ENCODE assay signal across 9 mouse cellular contexts in the genomic region with DNA sequence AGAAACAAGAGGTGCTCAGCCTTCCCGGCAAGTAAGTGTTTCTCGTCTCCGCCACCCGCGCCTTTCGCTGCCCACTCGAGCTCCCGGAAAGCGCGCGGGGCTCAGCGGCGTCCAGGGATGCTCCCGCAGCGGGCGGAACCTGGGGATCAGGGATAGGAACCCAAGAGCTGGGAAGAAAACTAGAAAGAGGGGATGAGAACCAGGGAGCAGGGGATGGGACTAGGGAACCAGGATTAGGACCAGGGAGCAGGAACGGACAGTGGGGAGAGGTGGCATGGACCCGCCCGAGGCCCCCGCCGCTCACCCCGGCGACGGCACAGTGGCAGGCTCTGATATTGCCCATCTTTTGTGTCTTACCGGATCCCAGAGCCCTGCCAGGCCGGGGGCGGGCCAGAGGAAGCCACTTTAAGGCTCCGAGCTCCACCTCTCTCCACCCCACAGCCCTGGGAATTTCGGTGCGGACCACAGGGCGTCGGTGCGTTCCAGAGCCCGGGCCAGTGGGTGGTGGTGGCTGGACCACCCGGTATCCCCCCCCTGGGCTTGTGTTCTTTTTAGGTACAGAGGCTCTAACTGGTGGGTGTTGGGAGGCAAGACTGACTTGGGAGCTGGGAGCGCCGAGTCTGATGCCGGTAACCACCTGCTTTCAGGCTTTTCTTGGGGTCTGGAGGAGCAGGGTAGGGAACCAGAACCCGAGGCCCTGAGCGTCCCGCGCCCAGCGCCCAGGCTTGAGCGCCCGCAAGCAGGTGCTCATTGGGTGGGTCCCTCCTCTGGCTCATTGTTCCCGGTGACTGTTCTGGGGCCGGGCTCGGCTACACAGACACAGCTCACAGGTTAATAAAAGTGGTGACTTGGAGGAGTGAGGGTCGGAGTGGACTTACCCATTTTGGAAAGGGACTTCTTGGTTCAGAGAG. TPM values are rescaled to one million over a fixed set of nuclear protein-coding genes. Genes with fewer than 3 reads are reported as not detected.
DNase-seq lines count a peak whose midpoint lies in the region; ATAC-seq and TF ChIP-seq lines count a peak whose summit lies in the region.
"Had no signal": no experiment of that assay in that cellular context is flagged by ENCODE, and none has a peak within 500 bp of the region (broad histone marks: within the 10 kb centered on the region; RNA-seq: fewer than 3 reads in every experiment).

No protein-coding gene starts in this region.

- peak overlapping the region; percentile 51 for H3K4me3 ChIP-seq in lung, embryonic 15.5 days
- H3K4me3 ChIP-seq in thymus, adult 2 months (ENCODE audit: control insufficient read depth, insufficient read depth, low read length): no peak overlapping the region

- DNase-seq in heart, adult 11 months: peak; percentile 87
- DNase-seq in heart, adult 9 months (ENCODE audit: low spot score in 2 of 2): no peak
- DNase-seq in cerebellum, postnatal 14 days: peak; percentile 43 to 50
- peak; percentile 30 to 32 for DNase-seq in frontal cortex, postnatal 25 days (ENCODE audit: low spot score in 2 of 2)
- DNase-seq in layer of hippocampus, postnatal 10 days (ENCODE audit: low spot score in 2 of 2): peak; percentile 53 to 70
- DNase-seq in right cerebral cortex, adult 2 months (ENCODE audit: low spot score in 2 of 2): peak; percentile 53 to 54
- no peak for DNase-seq in thymus, adult 2 months

- no peaks in the 10 kb centered on the region for H3K36me3 ChIP-seq in lung, embryonic 15.5 days
- H3K36me3 ChIP-seq in thymus, adult 2 months (ENCODE audit: control insufficient read depth, insufficient read depth, low read length): no peaks in the 10 kb centered on the region
- H3K36me3 ChIP-seq: G1E had no signal

- peak overlapping the region; percentile 35; the same call in 1 of the 2 replicates for H3K9ac ChIP-seq in lung, embryonic 15.5 days

- H3K4me2 ChIP-seq in lung, embryonic 15.5 days: peak overlapping the region; percentile 98

- peak; percentile 80 for ATAC-seq in lung, embryonic 15.5 days (ENCODE audit: borderline replicate concordance, extremely low read depth, low FRiP score, low TSS enrichment)

- no peak overlapping the region for H3K27ac ChIP-seq in lung, embryonic 15.5 days
- H3K27ac ChIP-seq in thymus, adult 2 months (ENCODE audit: control insufficient read depth, insufficient read depth, low read length): no peak overlapping the region

- 2% methylated on average over 49 of the region's 49 CpGs for WGBS in lung, embryonic 15.5 days
- whole genome bisulfite sequencing in thymus, adult 2 months: 8% methylated on average over 49 of the region's 49 CpGs

- no peak for TF ChIP-seq CTCF in thymus, adult 2 months (IDR thresholded peaks at IDR 0.05; ENCODE audit: borderline replicate concordance, control insufficient read depth, extremely low read depth, insufficient read depth, low read length, poor library complexity)

- peaks cover 16% of the 10 kb centered on the region for H3K4me1 ChIP-seq in lung, embryonic 15.5 days
- no peaks in the 10 kb centered on the region for H3K4me1 ChIP-seq in thymus, adult 2 months (replicated peaks; ENCODE audit: control insufficient read depth, insufficient read depth, low read length)

- H3K9me3 ChIP-seq in lung, embryonic 15.5 days: no peaks in the 10 kb centered on the region

- H3K27me3 ChIP-seq in lung, embryonic 15.5 days: peaks cover 28% of the 10 kb centered on the region
- no peaks in the 10 kb centered on the region; the same call in 1 of the 2 replicates for H3K27me3 ChIP-seq in thymus, adult 2 months (ENCODE audit: control insufficient read depth, insufficient read depth, low read length)

- TF ChIP-seq POLR2A in thymus, adult 2 months (IDR thresholded peaks at IDR 0.05; ENCODE audit: control insufficient read depth, extremely low read depth, insufficient read depth, low read length, poor library complexity): no peak

RNA-seq across cellular contexts. Expression of gene Sema6d, which starts 0.7 kb away (rescaled TPM):
- 10 to 100 TPM; 92.1 to 97.7 TPM for total RNA-seq in layer of hippocampus, postnatal 10 days (2021)
- polyA plus RNA-seq in lung, embryonic 15.5 days (2015; fragmentation: Nextera tagmentation; extraction: Ambion mirVana): 17.8 and 19.6 TPM in 2 replicates
- polyA plus RNA-seq in thymus, adult 2 months (2012; rRNA removed): 4.6 and 5.5 TPM in 2 replicates
- polyA plus RNA-seq: G1E had no signal

Comparison
In these comparisons a context has a peak if more than half of its experiments do, and no peak if none do; other contexts are left out.
1. DNase-seq: peak in heart, adult 11 months (single experiment), cerebellum, postnatal 14 days (2 of 2), frontal cortex, postnatal 25 days (2 of 2), layer of hippocampus, postnatal 10 days (2 of 2) and right cerebral cortex, adult 2 months (2 of 2); none in heart, adult 9 months (0 of 2) and thymus, adult 2 months (single experiment).